Mouse (Mus musculus) kidney, adult 2 months (tissue): ENCODE results near the gene Itpk1. TPM values are rescaled to one million over a fixed set of nuclear protein-coding genes. Genes with fewer than 3 reads are reported as not detected.

Source experiments
- DNase-seq: peaks from one replicate; pipeline ENCODE4 v3.0.0; 2021
- H3K27ac ChIP-seq: fragments of 200-500 bp; 2 replicates; pipeline ENCODE4 v1.5.1; 2012; ENCODE audit warnings: low read depth, low read length, control low read depth, inconsistent platforms; ENCODE audit not compliant: insufficient read depth
- H3K27me3 ChIP-seq: fragments of 200-500 bp; replicated peaks from 2 replicates; pipeline ENCODE4 v1.6.1; 2012; ENCODE audit warnings: mild to moderate bottlenecking, moderate library complexity, low read length, inconsistent platforms; ENCODE audit not compliant: control insufficient read depth, insufficient read depth
- H3K36me3 ChIP-seq: fragments of 200-500 bp; 2 replicates; pipeline ENCODE4 v1.6.1; 2012; ENCODE audit warnings: mild to moderate bottlenecking, moderate library complexity, low read length, inconsistent platforms; ENCODE audit not compliant: control insufficient read depth, insufficient read depth
- H3K4me1 ChIP-seq: fragments of 200-500 bp; 2 replicates; pipeline ENCODE4 v1.6.1; 2011; ENCODE audit warnings: low read length; ENCODE audit not compliant: control insufficient read depth, insufficient read depth
- H3K4me3 ChIP-seq: fragments of 200-500 bp; 2 replicates; pipeline ENCODE4 v1.5.1; 2011; ENCODE audit warnings: mild to moderate bottlenecking, low read depth, low read length, control low read depth; ENCODE audit not compliant: insufficient read depth
- CTCF ChIP-seq: fragments of 200-500 bp; conservative IDR thresholded peaks from 2 replicates; pipeline ENCODE4 v1.5.1; 2011; ENCODE audit warnings: low read depth, mild to moderate bottlenecking, control low read depth, low read length, moderate library complexity, mixed read lengths; ENCODE audit not compliant: insufficient read depth, insufficient read length
- POLR2A ChIP-seq: fragments of 200-500 bp; IDR thresholded peaks from one replicate; pipeline ENCODE4 v1.6.1; 2011; ENCODE audit warnings: low read depth, low read length, control low read depth
- WGBS: fragments of 180-500 bp; shearing (Covaris S2); methylation state at CpG from one replicate; pipeline ENCODE4 v1.1.7; 2018; 5-methylcytosine and 5-hydroxymethylcytosine counted together
- polyA plus RNA-seq: library from polyadenylated mRNA; depleted of rRNA; stranded (reverse); fragments of >200 nt; gene quantifications from 2 replicates; pipeline ENCODE4 v1.2.3, GENCODE M21; 2012

Gene Itpk1
- polyA plus RNA-seq, 1 experiment = 29.0 TPM

DNA sequence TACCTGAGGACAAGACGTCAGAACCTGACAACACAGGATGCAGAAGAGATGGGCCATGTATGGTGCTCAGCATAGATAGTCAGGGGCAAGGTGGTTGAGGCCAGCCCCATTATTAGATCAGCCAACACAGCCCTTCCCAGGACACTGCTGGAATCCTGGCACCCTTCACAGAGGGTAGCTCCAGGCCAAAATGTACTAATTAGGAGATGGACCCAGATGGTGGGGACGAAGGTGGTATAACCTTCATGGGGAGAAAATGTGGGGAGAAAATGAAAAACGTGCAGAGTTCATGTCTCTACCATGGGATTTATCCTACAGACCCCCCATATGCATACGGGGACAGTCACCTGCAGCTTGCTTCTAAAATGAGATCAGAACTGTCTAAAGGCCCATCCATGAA is 91.3 kb downstream of the Itpk1 start:
- no peaks in the 10 kb centered on the region for H3K36me3 ChIP-seq
- no peak overlapping the region for H3K27ac ChIP-seq
- no peaks in the 10 kb centered on the region for H3K27me3 ChIP-seq
- WGBS = 97% methylated on average over 4 of the region's 4 CpGs
- no peak overlapping the region for H3K4me3 ChIP-seq
- DNase-seq = no peak
- TF ChIP-seq CTCF (no peak), POLR2A (no peak)
- H3K4me1 ChIP-seq = 0 out of 2 replicates have a peak, but pooled peaks cover 2% of the 10 kb centered on the region

- H3K27ac ChIP-seq = no peak overlapping the region
- no peaks in the 10 kb centered on the region for H3K36me3 ChIP-seq
- no peak for DNase-seq
- no peaks in the 10 kb centered on the region for H3K27me3 ChIP-seq
- WGBS = 97% methylated on average over 1 of the region's 1 CpGs
- H3K4me3 ChIP-seq = no peak overlapping the region
- TF ChIP-seq CTCF = no peak
- TF ChIP-seq POLR2A = no peak
- 0 out of 2 replicates have a peak, but pooled peaks cover 3% of the 10 kb centered on the region for H3K4me1 ChIP-seq
These were observed 92.3 kb downstream of the Itpk1 start for GRCm38 (mm10) chr12:102612431-102612830.

GRCm38 (mm10) chr12:102610927-102611326 is 93.8 kb downstream of the Itpk1 start:
- Histone ChIP-seq H3K4me3 (no peak overlapping the region), H3K36me3 (no peaks in the 10 kb centered on the region), H3K4me1 (0 out of 2 replicates have a peak, but pooled peaks cover 3% of the 10 kb centered on the region), H3K27ac (no peak overlapping the region), H3K27me3 (no peaks in the 10 kb centered on the region)
- DNase-seq = no peak
- 92% methylated on average over 8 of the region's 8 CpGs for WGBS
- TF ChIP-seq CTCF (no peak), POLR2A (no peak)

- WGBS = 85% methylated on average over 11 of the region's 11 CpGs
- DNase-seq = no peak
- no peaks in the 10 kb centered on the region for H3K27me3 ChIP-seq
- H3K4me3 ChIP-seq = no peak overlapping the region
- H3K4me1 ChIP-seq = 0 out of 2 replicates have a peak, but pooled peaks cover 3% of the 10 kb centered on the region
- H3K27ac ChIP-seq = no peak overlapping the region
- TF ChIP-seq POLR2A (no peak), CTCF (no peak)
- H3K36me3 ChIP-seq = no peaks in the 10 kb centered on the region
These were observed 96.8 kb downstream of the Itpk1 start for GRCm38 (mm10) chr12:102607808-102608517.

- Histone ChIP-seq H3K4me1 (0 out of 2 replicates have a peak, but pooled peaks cover 3% of the 10 kb centered on the region), H3K27ac (no peak overlapping the region), H3K27me3 (no peaks in the 10 kb centered on the region), H3K36me3 (no peaks in the 10 kb centered on the region), H3K4me3 (no peak overlapping the region)
- no peak for DNase-seq
- WGBS = 88% methylated on average over 8 of the region's 8 CpGs
- TF ChIP-seq POLR2A = no peak
- no peak for TF ChIP-seq CTCF
These were observed 97.7 kb downstream of the Itpk1 start for GRCm38 (mm10) chr12:102607066-102607465.

DNA sequence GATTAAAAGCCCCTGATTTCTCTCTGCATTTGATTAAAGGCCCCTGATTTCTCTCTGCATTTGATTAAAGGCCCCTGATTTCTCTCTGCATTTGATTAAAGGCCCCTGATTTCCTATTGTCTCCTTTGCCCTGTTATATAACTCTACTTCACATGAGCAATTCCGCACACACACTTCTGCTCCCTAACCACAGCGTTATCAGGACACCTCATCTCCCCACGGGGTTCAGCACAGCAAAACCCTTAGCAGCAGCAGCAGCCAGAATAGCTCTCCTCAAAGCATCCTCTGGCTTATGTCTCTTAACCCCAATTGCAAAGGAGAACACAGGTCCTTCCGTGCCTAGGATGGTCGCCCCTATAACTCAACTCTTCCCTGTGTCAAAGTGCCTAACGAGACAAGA is 99.1 kb downstream of the Itpk1 start:
- DNase-seq = no peak
- no peak for TF ChIP-seq CTCF
- no peak for TF ChIP-seq POLR2A
- Histone ChIP-seq H3K27me3 (no peaks in the 10 kb centered on the region), H3K36me3 (no peaks in the 10 kb centered on the region), H3K4me1 (0 out of 2 replicates have a peak, but pooled peaks cover 3% of the 10 kb centered on the region), H3K27ac (no peak overlapping the region), H3K4me3 (no peak overlapping the region)
- 90% methylated on average over 6 of the region's 6 CpGs for WGBS

- Histone ChIP-seq H3K36me3 (no peaks in the 10 kb centered on the region), H3K27me3 (no peaks in the 10 kb centered on the region), H3K27ac (no peak overlapping the region), H3K4me3 (no peak overlapping the region), H3K4me1 (no peaks in the 10 kb centered on the region)
- 78% methylated on average over 9 of the region's 9 CpGs for WGBS
- TF ChIP-seq CTCF = no peak
- no peak for DNase-seq
These were observed 102.3 kb downstream of the Itpk1 start for GRCm38 (mm10) chr12:102602255-102603041.

DNA sequence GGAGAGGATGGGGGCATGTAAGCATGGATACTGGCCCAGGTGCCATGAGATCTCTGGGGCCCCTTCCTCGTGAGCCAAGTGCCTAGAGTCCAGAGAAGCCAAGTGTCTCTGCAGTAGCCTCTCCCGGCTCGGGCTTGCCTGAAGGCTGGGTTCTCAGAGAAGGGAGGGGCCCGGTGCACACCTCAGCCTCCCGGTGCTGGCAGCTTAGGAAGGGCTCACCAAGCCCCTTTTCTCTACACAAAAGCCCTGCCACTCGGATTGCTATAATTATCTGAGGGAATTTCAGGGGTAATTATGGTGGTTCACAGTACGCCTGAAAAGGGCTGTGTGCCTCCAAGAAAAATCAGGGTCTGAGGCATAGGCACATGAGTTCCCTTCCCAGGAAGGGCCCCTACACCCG is 102.9 kb downstream of the Itpk1 start:
- Histone ChIP-seq H3K27ac (no peak overlapping the region), H3K4me3 (no peak overlapping the region), H3K27me3 (no peaks in the 10 kb centered on the region), H3K4me1 (no peaks in the 10 kb centered on the region), H3K36me3 (no peaks in the 10 kb centered on the region)
- WGBS = 80% methylated on average over 8 of the region's 8 CpGs
- TF ChIP-seq CTCF (no peak), POLR2A (no peak)
- DNase-seq = no peak
